Mouse (Mus musculus): ENCODE results near the gene Myo1d. TPM values are rescaled to one million over a fixed set of nuclear protein-coding genes. Genes with fewer than 3 reads are reported as not detected.

Gene Myo1d
- total RNA-seq, 2 experiments from 2014 or later = 23.4 to 71.5 TPM

GRCm38 (mm10) chr11:80743823-80744410 is 35.9 kb downstream of the Myo1d start:
- no peak for ATAC-seq (replicated peaks; ENCODE audit: low FRiP score, low TSS enrichment, poor library complexity, severe bottlenecking)

GRCm38 (mm10) chr11:80742462-80742861 is 37.4 kb downstream of the Myo1d start:
- no peak for ATAC-seq (replicated peaks; ENCODE audit: low FRiP score, low TSS enrichment, poor library complexity, severe bottlenecking)

- ATAC-seq (replicated peaks; ENCODE audit: low FRiP score, low TSS enrichment, poor library complexity, severe bottlenecking) = no peak
Measured at GRCm38 (mm10) chr11:80734771-80735170, 45.1 kb downstream of the Myo1d start.

GRCm38 (mm10) chr11:80724701-80725100 is 55.1 kb downstream of the Myo1d start:
- no peak for ATAC-seq (replicated peaks; ENCODE audit: low FRiP score, low TSS enrichment, poor library complexity, severe bottlenecking)

GRCm38 (mm10) chr11:80723406-80724047 is 56.3 kb downstream of the Myo1d start:
- ATAC-seq (replicated peaks; ENCODE audit: low FRiP score, low TSS enrichment, poor library complexity, severe bottlenecking) = no peak

GRCm38 (mm10) chr11:80719014-80719413 is 60.8 kb downstream of the Myo1d start:
- peak; percentile 47; the same call in 1 of the 2 replicates for ATAC-seq (replicated peaks; ENCODE audit: low FRiP score, low TSS enrichment, poor library complexity, severe bottlenecking)

- ATAC-seq (replicated peaks; ENCODE audit: low FRiP score, low TSS enrichment, poor library complexity, severe bottlenecking) = no peak
Measured at GRCm38 (mm10) chr11:80718036-80718435, 61.8 kb downstream of the Myo1d start.

GRCm38 (mm10) chr11:80715115-80715514 is 64.7 kb downstream of the Myo1d start:
- no peak for ATAC-seq (replicated peaks; ENCODE audit: low FRiP score, low TSS enrichment, poor library complexity, severe bottlenecking)

GRCm38 (mm10) chr11:80713705-80714104 is 66.1 kb downstream of the Myo1d start:
- no peak for ATAC-seq (replicated peaks; ENCODE audit: low FRiP score, low TSS enrichment, poor library complexity, severe bottlenecking)

GRCm38 (mm10) chr11:80712201-80712600 is 67.6 kb downstream of the Myo1d start:
- no peak for ATAC-seq (replicated peaks; ENCODE audit: low FRiP score, low TSS enrichment, poor library complexity, severe bottlenecking)

- ATAC-seq (replicated peaks; ENCODE audit: low FRiP score, low TSS enrichment, poor library complexity, severe bottlenecking) = no peak
Measured at GRCm38 (mm10) chr11:80711336-80711735, 68.5 kb downstream of the Myo1d start.

- ATAC-seq (replicated peaks; ENCODE audit: low FRiP score, low TSS enrichment, poor library complexity, severe bottlenecking) = peak; percentile 65
Measured at GRCm38 (mm10) chr11:80700611-80701010, 79.2 kb downstream of the Myo1d start.

- peak; percentile 50 for ATAC-seq (replicated peaks; ENCODE audit: low FRiP score, low TSS enrichment, poor library complexity, severe bottlenecking)
Measured at GRCm38 (mm10) chr11:80698721-80699120, 81.1 kb downstream of the Myo1d start.

GRCm38 (mm10) chr11:80696350-80696749 is 83.5 kb downstream of the Myo1d start:
- ATAC-seq (replicated peaks; ENCODE audit: low FRiP score, low TSS enrichment, poor library complexity, severe bottlenecking) = peak; percentile 51; the same call in 1 of the 2 replicates

GRCm38 (mm10) chr11:80684603-80685002 is 95.2 kb downstream of the Myo1d start:
- no peak for ATAC-seq (replicated peaks; ENCODE audit: low FRiP score, low TSS enrichment, poor library complexity, severe bottlenecking)

- ATAC-seq (replicated peaks; ENCODE audit: low FRiP score, low TSS enrichment, poor library complexity, severe bottlenecking) = no peak
Measured at GRCm38 (mm10) chr11:80682745-80683144, 97.1 kb downstream of the Myo1d start.

GRCm38 (mm10) chr11:80673013-80673412 is 106.8 kb downstream of the Myo1d start:
- no peak for ATAC-seq (replicated peaks; ENCODE audit: low FRiP score, low TSS enrichment, poor library complexity, severe bottlenecking)

GRCm38 (mm10) chr11:80670391-80670790 is 109.4 kb downstream of the Myo1d start:
- peak; percentile 59 for ATAC-seq (replicated peaks; ENCODE audit: low FRiP score, low TSS enrichment, poor library complexity, severe bottlenecking)

GRCm38 (mm10) chr11:80669934-80670333 is 109.9 kb downstream of the Myo1d start:
- no peak for ATAC-seq (replicated peaks; ENCODE audit: low FRiP score, low TSS enrichment, poor library complexity, severe bottlenecking)

GRCm38 (mm10) chr11:80666211-80666610 is 113.6 kb downstream of the Myo1d start:
- ATAC-seq (replicated peaks; ENCODE audit: low FRiP score, low TSS enrichment, poor library complexity, severe bottlenecking) = no peak

GRCm38 (mm10) chr11:80664261-80664660 is 115.6 kb downstream of the Myo1d start:
- ATAC-seq (replicated peaks; ENCODE audit: low FRiP score, low TSS enrichment, poor library complexity, severe bottlenecking) = no peak
